Mouse (Mus musculus) spleen, adult 2 months (tissue): ENCODE measurements around the gene Trim2. TPM values are rescaled to one million over a fixed set of nuclear protein-coding genes. Genes with fewer than 3 reads are reported as not detected.

Experiments
- DNase-seq, 2 experiments: peaks; one replicate each; pipeline versions ENCODE4 v3.0.0 to v3.0.0-alpha.2; 2012 to 2021; ENCODE audit warnings: low spot score in 2 of 2, low read depth in 1 of 2
- H3K27ac ChIP-seq: fragments of 200-500 bp; 2 replicates; pipeline ENCODE4 v1.5.1; 2012; ENCODE audit warnings: low read length, inconsistent platforms; ENCODE audit not compliant: insufficient read depth
- H3K27me3 ChIP-seq: fragments of 200-500 bp; 2 replicates; pipeline ENCODE4 v1.6.1; 2012; ENCODE audit warnings: mild to moderate bottlenecking, moderate library complexity, low read length, inconsistent platforms; ENCODE audit not compliant: control insufficient read depth, insufficient read depth
- H3K36me3 ChIP-seq: fragments of 200-500 bp; 2 replicates; pipeline ENCODE4 v1.6.1; 2012; ENCODE audit warnings: mild to moderate bottlenecking, low read length, inconsistent platforms; ENCODE audit not compliant: control insufficient read depth, insufficient read depth
- H3K4me1 ChIP-seq: fragments of 200-500 bp; 2 replicates; pipeline ENCODE4 v1.6.1; 2011; ENCODE audit warnings: inconsistent platforms; ENCODE audit not compliant: control insufficient read depth, insufficient read depth, insufficient read length
- H3K4me3 ChIP-seq: fragments of 200-500 bp; 2 replicates; pipeline ENCODE4 v1.5.1; 2011; ENCODE audit warnings: mild to moderate bottlenecking, inconsistent platforms; ENCODE audit not compliant: insufficient read depth, insufficient read length; ENCODE audit errors: extremely low read depth
- CTCF ChIP-seq: fragments of 200-500 bp; IDR thresholded peaks from 2 replicates; pipeline ENCODE4 v1.5.1; 2011; ENCODE audit warnings: mild to moderate bottlenecking, inconsistent platforms; ENCODE audit not compliant: insufficient read depth, insufficient read length, insufficient replicate concordance; ENCODE audit errors: extremely low read depth
- POLR2A ChIP-seq: fragments of 200-500 bp; IDR thresholded peaks from 2 replicates; pipeline ENCODE4 v1.6.1; 2011; ENCODE audit warnings: low read depth, low read length, inconsistent platforms
- WGBS: fragments of 180-500 bp; shearing (Covaris S2); methylation state at CpG from one replicate; pipeline ENCODE4 v1.1.7; 2018; 5-methylcytosine and 5-hydroxymethylcytosine counted together
- polyA plus RNA-seq: library from polyadenylated mRNA; depleted of rRNA; stranded (reverse); fragments of >200 nt; gene quantifications from 2 replicates; pipeline ENCODE4 v1.2.3, GENCODE M21; 2012

Trim2 gene
- polyA plus RNA-seq, 1 experiment = 5.7 TPM

GRCm38 (mm10) chr3:84224982-84225381, 81.7 kb downstream of the Trim2 start:
- no peak overlapping the region for H3K4me3 ChIP-seq
- DNase-seq = no peak
- H3K27ac ChIP-seq = no peak overlapping the region
- H3K27me3 ChIP-seq = peaks cover 2% of the 10 kb centered on the region; the same call in 1 of the 2 replicates
- 3% methylated on average over 2 of the region's 2 CpGs for WGBS
- H3K36me3 ChIP-seq = no peaks in the 10 kb centered on the region
- TF ChIP-seq CTCF (no peak), POLR2A (no peak)
- H3K4me1 ChIP-seq = peaks cover 2% of the 10 kb centered on the region; the same call in 1 of the 2 replicates

GRCm38 (mm10) chr3:84220748-84221147, 85.9 kb downstream of the Trim2 start:
- H3K4me3 ChIP-seq = peak overlapping the region; percentile 49
- DNase-seq = no peak
- H3K36me3 ChIP-seq = no peaks in the 10 kb centered on the region
- TF ChIP-seq POLR2A (no peak), CTCF (no peak)
- WGBS = 4% methylated on average over 11 of the region's 11 CpGs
- peaks cover 2% of the 10 kb centered on the region; the same call in 1 of the 2 replicates for H3K27me3 ChIP-seq
- no peak overlapping the region for H3K27ac ChIP-seq
- peaks cover 3% of the 10 kb centered on the region for H3K4me1 ChIP-seq

- Histone ChIP-seq H3K36me3 (no peaks in the 10 kb centered on the region), H3K27ac (no peak overlapping the region), H3K27me3 (peaks cover 2% of the 10 kb centered on the region; the same call in 1 of the 2 replicates), H3K4me3 (peak overlapping the region; percentile 49), H3K4me1 (peaks cover 3% of the 10 kb centered on the region)
- WGBS = 5% methylated on average over 9 of the region's 9 CpGs
- TF ChIP-seq POLR2A (no peak), CTCF (no peak)
- DNase-seq = no peak
Observed at GRCm38 (mm10) chr3:84220326-84220725, 86.4 kb downstream of the Trim2 start.

- no peak overlapping the region for H3K4me3 ChIP-seq
- H3K27ac ChIP-seq = no peak overlapping the region
- TF ChIP-seq CTCF (no peak), POLR2A (no peak)
- WGBS = 13% methylated on average over 9 of the region's 9 CpGs
- DNase-seq = no peak
- H3K36me3 ChIP-seq = no peaks in the 10 kb centered on the region
- H3K27me3 ChIP-seq = peaks cover 2% of the 10 kb centered on the region; the same call in 1 of the 2 replicates
- H3K4me1 ChIP-seq = peaks cover 3% of the 10 kb centered on the region
Observed at GRCm38 (mm10) chr3:84219720-84220273, 86.9 kb downstream of the Trim2 start.

GRCm38 (mm10) chr3:84219166-84219710, 87.4 kb downstream of the Trim2 start:
- no peak for DNase-seq
- Histone ChIP-seq H3K4me3 (no peak overlapping the region), H3K27me3 (peaks cover 2% of the 10 kb centered on the region; the same call in 1 of the 2 replicates), H3K36me3 (no peaks in the 10 kb centered on the region), H3K4me1 (peaks cover 3% of the 10 kb centered on the region), H3K27ac (no peak overlapping the region)
- TF ChIP-seq POLR2A = no peak
- no peak for TF ChIP-seq CTCF
- WGBS = 15% methylated on average over 2 of the region's 2 CpGs

GRCm38 (mm10) chr3:84218498-84218897, 88.2 kb downstream of the Trim2 start:
- Histone ChIP-seq H3K36me3 (no peaks in the 10 kb centered on the region), H3K27ac (no peak overlapping the region), H3K27me3 (peaks cover 2% of the 10 kb centered on the region; the same call in 1 of the 2 replicates), H3K4me1 (peaks cover 3% of the 10 kb centered on the region), H3K4me3 (no peak overlapping the region)
- no peak for TF ChIP-seq POLR2A
- no peak for TF ChIP-seq CTCF
- no peak for DNase-seq
- 93% methylated on average over 2 of the region's 2 CpGs for whole genome bisulfite sequencing

- peaks cover 2% of the 10 kb centered on the region; the same call in 1 of the 2 replicates for H3K27me3 ChIP-seq
- 75% methylated on average over 4 of the region's 4 CpGs for WGBS
- H3K27ac ChIP-seq = no peak overlapping the region
- H3K36me3 ChIP-seq = no peaks in the 10 kb centered on the region
- no peak for DNase-seq
- H3K4me3 ChIP-seq = no peak overlapping the region
- H3K4me1 ChIP-seq = peaks cover 3% of the 10 kb centered on the region
- TF ChIP-seq POLR2A (no peak), CTCF (no peak)
Observed at GRCm38 (mm10) chr3:84217961-84218351, 88.7 kb downstream of the Trim2 start.
